Mouse (Mus musculus) heart, adult 18-20 months (tissue): ENCODE results near the gene Itgb5. TPM values are rescaled to one million over a fixed set of nuclear protein-coding genes. Genes with fewer than 3 reads are reported as not detected.

Experiments used
- DNase-seq, 2 experiments: peaks; one replicate each; pipeline ENCODE4 v3.0.0; 2021 to 2022; ENCODE audit warnings: mixed read lengths in 1 of 2
- total RNA-seq, 2 experiments: library from RNA; stranded (reverse); gene quantifications; 2 replicates each; pipeline ENCODE4 v1.2.3; 2021

Itgb5 gene
- total RNA-seq, 2 experiments from 2014 or later: 91.3 to 97.2 TPM

DNA sequence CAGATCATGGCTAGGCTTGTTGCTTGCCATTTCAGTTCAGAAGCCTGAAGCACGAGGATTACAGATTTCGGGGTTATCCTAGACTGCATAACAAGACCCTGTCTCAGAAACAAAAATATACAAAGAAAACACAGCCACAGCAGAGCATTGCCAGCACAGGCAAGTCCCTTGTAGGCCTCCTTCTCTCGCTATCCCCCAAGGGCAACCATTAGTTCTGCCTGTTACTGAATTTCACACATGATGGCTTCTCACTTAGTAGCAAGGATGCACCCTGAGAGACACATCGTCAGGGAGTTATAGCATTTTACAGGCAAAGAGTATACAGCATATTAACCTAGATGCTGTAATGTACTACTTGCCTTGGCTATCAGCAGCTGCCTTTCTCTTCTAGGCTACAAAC, 78.8 kb downstream of the Itgb5 start:
- no peak for DNase-seq

DNA sequence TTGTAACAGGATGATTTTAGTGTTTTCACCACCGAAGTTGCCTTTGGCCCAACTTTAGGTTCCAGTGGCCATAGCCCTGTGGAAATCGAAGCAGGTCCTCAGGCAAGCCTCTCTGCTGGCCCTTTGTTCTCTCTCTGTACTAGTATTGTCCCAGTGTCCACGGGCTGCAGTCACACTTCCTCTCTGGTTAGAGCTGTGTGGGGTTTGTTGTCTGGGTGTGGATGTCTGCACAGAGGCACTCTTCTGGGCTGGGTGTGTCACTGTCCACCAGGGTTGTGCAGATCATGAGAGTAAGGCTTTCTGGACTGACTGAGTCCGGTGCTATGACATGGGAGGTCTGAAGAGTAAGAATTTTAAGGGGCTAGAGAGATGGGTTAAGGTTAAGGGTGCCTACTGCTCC, 85.5 kb downstream of the Itgb5 start:
- DNase-seq: no peak

DNA sequence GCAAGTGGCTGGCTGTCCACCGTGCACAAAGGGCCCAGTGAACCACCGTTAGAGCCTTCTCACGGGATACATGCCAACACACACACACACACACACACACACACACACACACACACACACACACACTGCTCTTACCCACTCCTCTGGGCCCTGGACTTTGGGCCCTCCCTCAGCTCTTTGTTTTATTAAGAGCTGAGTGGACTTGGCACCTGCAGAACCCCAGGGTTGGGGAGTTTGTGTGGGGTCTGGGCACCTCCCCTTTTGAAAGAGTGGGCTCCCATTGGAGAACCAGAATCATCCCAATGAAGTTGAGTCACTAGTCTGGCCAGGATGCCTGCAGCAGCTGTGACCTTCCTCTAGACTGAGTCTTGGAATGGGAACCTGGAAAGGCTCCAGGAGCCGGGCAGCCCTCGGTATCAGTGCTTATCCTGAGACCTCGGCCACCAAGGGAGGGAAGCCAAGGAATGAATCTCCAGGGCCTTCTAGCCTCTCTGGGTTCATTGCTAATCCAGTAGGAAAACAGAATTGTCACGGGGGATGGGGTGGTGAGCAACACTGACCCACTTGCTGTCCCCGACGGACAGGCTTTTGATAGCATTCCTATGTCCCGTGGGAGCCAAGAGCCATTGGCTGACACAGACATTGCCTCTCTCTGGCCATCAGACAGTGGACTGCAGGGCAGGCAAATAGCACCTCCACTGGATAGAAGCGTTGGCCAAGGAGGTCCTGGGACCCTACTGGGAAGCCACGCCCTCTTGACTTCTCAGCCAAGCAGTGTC, 87.2 kb downstream of the Itgb5 start:
- peak; percentile 84 to 91 for DNase-seq

DNA sequence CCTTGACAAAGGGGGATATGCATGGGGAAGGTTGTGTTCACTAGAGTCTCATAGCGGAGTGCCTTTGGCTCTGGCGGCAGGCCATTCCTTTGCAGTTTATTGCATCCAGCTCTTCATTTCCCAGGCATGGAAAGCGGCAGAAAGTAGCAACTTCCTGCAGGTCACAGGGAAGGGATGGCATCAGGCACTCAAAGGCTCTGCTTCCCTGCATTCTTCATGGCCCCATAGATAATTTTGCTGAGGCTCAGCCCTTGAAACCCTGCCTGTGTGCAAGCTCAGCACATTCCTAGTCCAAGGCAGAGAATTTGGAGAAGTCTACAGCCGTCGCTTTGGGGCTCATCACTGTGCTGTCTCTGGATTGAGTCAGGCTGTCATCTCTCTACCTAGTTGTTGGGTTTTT, 87.9 kb downstream of the Itgb5 start:
- peak; percentile 59 for DNase-seq

DNA sequence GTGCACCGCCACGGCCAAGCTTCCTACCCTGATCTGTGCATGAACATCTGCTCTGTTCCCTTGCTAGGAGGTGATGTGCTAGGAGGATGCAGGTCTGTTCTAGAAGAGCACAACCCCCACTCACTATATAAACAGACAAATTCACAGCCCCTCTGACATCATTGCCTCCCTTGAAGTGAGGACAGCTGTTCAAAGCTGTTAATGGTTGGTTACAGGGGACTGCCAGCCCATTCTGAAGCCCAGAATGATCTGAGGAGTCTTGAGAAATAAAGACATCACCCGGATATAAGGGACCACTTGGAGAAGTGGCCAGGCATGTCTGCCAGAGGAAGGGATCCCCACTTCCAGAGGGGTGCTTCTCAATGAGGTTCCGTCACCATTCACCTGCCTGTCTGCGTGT, 88.5 kb downstream of the Itgb5 start:
- DNase-seq: no peak

DNA sequence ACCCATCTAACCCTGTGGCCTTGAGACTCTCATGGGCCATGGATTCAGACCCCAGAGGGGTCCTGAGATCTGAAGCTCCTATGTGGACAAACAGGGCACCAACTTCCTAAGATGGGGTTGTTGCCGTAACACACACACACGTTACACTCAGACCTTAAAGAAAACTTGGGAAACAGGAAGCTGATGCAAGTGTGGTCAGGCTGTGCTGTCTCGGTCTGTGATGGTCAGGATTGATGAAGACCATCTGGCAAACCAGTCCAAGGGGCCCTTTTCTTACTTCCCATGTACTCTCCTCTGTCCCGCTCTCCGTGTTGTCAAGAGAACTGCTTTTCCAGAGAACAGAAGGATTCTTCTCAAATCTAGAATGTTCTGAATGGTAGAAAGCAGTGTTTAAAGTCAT, 92.0 kb downstream of the Itgb5 start:
- no peak for DNase-seq

DNA sequence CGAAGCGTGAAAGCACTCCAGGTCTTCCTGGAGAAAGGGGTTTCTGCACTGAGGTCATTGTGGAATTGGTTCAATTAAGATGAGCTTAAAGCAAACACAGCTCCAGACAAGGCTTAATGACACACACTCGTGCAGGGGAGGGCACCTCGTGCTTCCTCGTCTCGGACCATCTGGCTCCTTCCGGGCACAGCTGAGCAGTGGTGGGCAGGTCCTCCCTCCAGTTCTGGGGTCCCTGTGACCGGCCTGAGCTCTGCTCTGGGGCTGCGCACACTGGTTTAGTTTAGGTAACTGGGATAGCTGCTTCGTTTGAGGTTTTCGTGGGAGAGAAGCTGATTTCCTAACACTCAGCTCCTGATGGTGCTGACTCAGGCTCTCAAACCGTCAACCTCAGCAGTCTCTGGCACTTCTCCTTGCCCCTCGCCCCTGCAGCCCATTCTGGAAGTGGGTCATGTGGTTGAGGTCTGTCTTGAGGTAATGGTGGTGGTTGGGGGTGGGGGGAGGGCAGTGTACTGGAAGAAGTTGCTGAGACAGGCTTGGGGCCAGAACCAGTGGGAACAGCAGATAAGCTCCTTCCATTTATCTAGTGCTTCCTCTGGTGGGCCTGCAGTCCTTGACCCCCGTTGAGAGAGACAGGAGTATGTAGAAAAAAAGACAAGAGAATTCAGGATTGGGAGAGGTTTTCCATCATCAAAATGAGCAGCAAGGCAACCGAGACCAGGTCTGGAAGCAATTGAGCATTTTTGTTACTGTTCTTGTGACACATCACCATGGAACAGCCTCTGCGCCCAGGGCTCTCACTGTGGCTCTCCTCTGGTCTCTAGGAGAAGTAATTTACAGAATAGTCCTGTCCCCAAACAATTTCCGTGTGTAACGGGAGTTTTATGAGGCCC, 92.9 kb downstream of the Itgb5 start:
- DNase-seq: peak in 1 of 2 experiments; percentile 63

DNA sequence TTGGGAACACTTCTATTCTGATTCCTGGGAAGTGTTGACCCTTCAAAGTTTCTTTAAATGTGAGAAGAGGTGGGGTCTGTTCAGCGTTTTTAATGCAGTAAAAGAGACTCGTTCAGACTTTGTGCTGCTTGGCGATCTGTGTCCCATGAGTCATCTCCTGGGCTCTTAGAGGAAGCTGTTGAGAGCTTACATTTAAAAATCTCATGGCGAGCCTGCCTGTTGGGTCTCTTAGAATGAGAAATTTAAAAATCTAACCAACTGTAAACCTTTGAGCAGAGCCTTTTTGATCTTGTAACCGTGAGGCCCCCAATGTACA, 93.5 kb downstream of the Itgb5 start:
- DNase-seq: no peak

DNA sequence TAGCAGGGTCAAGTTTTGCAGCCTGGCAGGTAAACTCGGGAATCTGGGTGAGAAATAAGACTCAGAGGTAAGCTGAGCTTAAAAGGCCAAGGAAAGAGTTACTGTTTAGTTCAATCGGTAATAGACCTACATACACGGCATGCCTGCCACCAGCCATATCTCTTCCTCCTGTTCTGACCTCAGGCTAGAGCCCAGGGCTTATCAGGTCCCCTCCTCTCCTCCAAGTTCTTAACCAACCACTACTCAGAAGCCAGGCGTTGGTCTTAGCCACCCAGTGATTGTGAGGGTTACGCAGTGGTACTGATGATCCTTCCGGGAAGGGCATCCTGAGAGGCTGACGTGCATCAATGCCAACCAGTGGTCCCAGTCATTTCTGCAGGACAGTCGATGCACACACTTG, 94.3 kb downstream of the Itgb5 start:
- DNase-seq: no peak

DNA sequence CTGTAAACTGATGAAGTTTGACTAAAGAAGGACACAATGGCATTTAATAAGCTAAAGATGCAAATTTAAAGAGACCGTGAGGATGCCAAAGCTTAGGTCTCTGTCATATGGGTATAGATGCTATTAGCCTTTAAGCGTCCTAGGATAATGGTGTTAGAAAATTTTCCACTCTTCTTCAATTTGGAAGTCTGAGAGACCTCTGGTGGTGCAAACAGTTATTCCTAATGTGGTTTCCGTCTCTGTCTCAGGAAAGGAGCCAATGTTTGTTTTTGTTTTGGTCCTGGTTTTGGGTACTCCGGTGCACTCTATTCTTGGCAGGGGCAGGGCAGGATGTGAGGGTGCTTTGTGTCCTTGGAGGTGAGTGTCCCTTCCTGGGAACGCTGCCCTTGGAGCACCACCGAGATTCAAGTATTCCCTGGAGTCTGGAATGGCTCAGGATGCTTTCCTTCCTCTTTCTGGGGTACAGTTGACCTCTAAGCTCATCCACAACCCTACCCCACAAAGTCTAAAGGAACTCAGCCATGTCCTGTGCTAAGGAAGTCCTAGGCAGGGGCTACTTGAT, 97.9 kb downstream of the Itgb5 start:
- DNase-seq: peak; percentile 54 to 63

DNA sequence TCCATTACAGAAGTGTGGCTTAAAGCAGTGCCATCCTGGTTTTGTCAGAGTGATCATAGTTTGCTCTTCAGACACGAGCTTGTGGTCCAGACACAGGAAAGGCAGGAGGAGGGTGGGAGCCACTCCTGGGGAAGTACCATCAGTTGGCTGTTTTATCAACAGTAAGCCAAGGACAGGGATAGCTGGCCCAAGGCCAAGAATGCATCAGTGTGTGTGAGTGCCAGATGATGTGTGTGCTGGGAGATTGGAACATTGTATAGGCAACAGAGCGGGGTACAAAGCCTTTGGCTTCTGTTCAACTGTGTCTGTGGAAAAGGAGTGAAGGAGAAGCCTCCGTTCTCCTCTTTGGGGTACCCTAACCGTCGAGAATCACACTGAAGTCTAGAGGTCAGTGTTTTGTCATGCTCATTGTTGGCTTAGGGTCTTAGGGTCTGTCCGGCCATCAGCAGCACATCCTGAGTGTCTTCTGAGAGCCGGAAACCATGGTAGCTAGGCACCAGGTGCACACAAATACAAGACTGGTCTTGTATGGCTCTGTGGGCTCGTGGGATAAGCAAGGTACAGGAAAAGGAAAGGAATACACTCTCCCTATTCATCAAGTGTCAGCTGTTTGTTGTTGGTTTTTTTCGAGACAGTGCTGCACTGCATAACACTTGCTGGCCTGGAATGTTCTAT, 99.5 kb downstream of the Itgb5 start:
- DNase-seq: peak in 1 of 2 experiments; percentile 26

DNA sequence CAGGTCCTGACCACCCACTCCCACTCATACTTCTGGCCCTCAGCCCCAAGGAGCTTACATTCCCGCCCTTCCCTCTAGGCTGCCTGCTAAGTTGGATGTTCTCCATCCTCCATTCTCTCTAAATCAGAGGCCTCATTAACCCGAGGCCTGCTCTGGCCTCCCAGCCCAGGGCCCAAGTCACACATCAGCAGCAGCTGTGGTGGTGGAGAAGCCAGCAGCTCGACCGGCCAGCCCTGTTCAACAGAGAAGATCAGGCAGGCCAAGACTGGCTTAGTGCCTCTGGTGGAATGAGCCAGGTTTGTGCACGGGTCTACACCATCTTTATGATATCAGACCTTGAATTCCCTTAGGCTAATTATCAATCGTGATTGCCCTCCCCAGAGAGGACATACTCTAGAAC, 101.3 kb downstream of the Itgb5 start:
- peak; percentile 58 to 75 for DNase-seq

DNA sequence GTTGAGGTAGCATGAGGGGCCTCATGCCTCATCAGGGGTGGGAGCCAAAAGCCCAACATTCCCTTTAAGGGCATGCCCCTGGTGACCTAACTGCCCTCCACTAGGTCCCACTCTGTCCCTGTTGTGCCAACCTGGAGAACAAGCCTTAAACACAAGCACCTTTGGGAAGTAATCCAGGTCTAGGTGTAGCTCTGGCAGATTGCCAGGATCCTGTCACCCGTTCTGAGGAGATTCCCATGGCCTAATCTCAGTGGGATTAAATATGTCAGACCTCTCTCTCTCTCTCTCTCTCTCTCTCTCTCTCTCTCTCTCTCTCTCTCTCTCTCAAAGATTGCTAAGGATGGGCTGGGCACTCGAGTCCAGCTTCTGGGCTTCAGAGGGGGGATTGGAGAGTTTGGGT, 102.2 kb downstream of the Itgb5 start:
- DNase-seq: no peak

DNA sequence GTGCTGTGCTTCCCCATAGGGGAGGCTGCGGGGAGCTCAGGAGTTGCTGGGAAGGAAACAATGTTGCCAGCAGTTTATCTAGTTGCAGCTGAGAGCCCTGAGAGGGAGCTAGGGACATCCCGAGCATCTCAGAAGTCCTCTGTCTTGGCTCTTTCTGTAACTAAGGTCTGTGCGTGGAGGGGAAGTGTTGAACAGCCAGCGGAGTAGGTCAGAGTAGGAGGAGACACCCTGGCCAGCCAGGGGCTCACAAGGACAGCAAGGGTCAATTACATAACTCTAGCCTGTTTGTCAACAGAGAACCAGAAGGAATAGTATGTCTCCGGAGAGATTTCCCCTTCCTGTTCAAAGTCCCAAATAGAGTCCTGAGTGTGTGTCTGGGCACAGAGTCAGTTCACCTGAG, 102.7 kb downstream of the Itgb5 start:
- DNase-seq: peak; percentile 60 to 63

DNA sequence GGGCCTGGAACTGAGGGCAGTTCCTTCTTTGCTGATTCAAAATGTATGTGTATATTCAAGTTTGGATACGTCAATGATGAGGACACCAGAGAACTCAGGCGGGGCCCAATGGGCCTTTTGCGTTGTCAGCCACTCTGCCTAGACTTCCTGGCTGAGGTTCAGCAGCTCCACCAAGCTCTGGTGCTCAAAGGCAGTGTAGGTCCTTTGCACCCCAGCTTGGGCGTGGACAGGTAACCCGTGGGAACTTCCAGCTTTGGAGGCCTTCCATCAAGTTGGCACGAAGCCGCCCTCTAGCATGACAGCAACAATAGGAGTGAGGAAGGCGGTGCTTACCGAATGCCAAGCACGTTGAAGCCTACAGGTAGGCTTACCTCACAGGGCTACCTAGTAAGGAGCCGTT, 103.9 kb downstream of the Itgb5 start:
- no peak for DNase-seq

DNA sequence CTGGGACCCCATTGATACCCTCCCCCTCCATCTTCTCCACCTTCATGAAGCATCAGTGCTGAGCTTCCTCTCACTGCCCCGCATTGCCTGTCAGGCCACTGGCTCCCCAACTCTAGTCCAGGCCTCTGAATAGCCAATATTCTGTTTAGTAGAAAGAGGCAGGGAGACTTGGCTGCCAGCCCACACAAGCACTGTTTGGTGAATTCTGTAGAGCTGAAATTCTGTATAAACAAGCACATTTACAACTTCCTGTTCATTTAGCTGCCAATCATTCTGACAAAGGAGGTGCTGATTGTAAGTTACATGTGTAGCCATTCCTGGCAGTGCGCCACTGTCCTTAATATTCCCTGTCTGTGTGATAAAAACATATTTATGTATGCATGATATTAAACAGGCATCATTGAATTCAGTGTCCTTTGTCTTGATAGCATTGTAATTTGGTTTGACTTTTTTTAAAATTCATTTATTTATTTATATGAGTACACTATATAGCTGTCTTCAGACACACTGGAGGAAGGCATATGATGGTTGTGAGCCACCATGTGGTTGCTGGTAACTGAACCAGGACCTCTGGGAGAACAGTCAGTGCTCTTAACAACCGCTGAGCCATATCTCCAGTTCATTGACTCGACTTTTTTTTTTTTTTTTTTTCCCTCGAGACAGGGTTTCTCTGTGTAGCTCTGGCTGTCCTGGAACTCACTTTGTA, 105.4 kb downstream of the Itgb5 start:
- DNase-seq: peak; percentile 61 to 63

DNA sequence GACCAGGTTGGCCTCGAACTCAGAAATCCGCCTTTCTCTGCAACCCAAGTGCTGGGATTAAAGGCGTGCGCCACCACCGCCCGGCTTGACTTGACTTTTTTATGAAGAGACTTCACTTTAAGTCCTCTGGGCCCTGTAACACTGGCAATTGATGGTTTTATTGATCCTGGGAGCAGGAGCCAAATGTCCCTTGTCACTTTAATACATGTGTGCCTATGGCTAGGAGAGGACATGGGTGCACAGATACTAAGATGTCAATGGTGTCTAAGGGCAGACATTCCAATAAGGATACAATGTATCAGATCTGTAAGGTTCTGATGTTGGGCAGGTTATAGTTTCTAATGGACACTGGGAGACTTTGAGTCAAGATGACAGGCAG, 105.9 kb downstream of the Itgb5 start:
- no peak for DNase-seq

DNA sequence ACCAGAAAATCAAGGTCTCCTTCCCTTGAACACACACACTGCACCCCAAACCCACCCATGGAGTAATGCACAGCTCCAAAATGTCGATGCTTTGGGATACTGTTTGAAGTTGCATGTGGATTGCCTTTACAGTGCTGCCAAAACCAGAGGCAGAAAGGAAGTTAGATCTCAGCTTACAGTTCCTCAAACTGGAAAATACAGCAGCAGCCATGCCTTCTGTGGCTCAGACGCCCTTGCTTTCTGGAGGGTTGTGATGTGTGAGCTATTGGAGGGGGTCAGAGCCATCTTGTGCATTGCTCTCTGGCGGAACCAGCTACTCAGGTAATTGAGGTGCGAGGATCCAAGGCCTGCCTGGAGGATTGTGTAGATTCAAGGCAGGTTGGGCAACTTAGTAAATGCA, 107.4 kb downstream of the Itgb5 start:
- DNase-seq: no peak

DNA sequence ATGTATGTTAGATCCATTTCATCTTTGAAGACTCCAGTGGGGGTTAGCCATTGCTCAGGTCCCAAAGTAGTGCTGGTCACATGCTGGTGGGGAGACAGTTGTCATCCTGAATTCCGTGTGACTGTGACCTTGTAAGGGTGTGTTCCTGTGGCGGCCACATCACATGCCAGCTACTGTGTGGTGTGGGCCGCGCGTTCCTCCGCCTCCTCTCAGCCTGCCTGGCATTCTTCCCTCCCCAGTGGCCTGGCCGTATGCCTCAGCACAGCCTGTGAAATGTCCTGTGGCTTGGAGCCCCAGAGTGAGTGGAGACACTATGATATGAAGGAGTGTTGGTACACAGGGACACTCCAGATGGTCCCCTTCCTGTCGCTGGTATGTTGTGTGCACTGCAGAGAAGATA, 108.1 kb downstream of the Itgb5 start:
- peak; percentile 90 to 93 for DNase-seq

DNA sequence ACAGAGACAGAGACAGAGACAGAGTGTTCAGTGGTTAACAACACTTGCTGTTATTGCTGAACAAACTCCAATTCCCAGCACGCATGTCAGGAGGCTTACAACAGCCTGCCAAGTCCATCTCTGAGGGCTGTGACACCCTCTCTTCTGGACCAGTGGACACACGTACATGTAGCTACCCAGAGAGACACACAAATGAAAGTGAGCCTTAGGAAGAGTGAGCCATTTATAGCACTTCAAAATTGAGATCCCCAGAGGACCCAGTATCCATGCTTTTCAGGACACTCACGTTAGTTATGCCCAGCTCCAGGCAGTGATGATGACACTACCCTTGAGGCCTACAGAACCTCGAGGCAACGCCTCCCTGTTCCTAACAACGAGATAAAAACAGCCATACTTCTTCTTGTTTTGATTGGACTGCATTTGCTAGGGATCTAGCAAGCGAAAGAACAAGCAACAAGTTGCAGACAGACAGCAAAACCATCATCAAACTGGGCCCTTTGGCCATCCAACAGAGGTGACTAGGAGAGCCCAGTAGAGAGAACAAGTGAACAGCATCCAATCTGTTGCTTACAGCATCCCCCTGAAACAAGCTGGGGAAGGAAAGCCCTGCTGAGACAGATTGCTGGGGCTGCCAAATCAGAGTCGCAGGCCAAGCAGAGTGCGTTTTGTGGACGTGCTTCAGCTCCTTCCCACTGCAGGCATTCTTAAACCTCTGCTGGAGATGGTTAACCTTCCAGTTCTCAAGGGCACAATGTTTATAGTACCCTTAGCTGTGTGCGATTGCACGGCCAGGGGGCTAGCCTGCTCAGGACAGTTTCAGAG, 109.1 kb downstream of the Itgb5 start:
- DNase-seq: peak; percentile 47 to 54

DNA sequence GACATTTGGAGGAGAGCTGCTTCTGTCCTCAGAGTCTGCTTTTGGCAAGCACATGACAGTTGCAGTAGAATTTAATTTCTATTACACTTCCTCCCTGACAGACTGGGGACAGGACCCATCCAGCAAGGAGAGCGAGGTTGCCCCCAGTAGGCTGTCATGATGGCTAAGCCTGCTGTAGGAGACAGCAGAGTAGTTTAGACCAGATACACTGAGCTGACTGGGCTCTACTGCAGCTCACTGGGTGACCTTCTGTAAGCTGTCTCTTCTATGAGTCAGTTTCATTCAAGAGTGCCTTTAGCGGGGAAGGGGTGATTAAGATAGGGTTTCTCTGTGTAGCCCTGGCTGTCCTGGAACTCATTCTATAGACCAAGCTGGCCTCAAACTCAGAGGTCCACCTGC, 109.7 kb downstream of the Itgb5 start:
- no peak for DNase-seq
